Mouse (Mus musculus): ENCODE results near the gene Card10. TPM values are rescaled to one million over a fixed set of nuclear protein-coding genes. Genes with fewer than 3 reads are reported as not detected.

Card10 gene
- polyA plus RNA-seq, 2 experiments: 5.1 to 9.0 TPM

DNA sequence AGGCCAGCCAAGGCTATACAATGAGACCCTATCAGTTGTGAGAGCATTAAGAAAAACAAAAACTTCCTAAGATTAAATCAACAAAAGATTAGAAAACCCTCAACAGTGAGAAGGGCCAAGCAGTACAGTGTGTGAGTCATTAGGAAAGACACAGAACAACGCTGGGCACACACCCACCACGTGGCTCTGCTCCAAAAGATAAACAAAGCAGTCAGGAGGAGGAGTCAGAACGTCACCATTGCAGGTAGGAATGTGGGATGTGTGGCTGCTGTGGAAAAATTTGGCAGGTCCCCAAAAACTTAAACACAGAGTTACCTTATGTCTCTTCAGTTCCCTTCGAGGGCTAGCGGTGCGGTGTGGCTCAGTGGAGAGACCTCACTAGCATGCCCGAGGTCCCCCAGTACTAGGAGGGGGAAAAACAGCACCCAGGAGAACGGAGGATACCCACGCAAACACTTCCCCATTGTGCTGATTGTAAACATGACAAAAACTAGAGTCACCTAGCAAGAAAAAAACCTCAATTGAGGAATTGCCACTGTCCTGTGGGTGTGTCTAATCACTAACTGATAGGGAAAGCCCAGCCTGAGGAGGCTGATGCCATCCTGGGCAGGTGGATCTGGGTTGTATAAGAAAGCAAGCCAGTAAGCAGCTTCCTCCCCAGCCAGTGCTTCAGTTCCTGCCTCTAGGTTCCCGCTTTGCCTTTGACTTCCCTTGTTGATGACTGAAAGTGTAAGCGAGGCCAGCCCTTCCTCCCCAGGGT lies 12.7 kb upstream of the Card10 start:
- DNase-seq (ENCODE audit: low spot score): no peak
- TF ChIP-seq POLR2A (IDR thresholded peaks at IDR 0.05; ENCODE audit: borderline replicate concordance, extremely low read depth, insufficient read depth, insufficient read length): no peak
- Histone ChIP-seq H3K4me1 (ENCODE audit: control insufficient read depth, insufficient read depth, low read length) (no peaks in the 10 kb centered on the region), H3K9me3 (ENCODE audit: control insufficient read depth, low read length) (no peaks in the 10 kb centered on the region), H3K9ac (ENCODE audit: low read depth, low read length, severe bottlenecking) (no peak overlapping the region), H3K4me3 (replicated peaks; ENCODE audit: low read length) (no peak overlapping the region), H3K27ac (replicated peaks; ENCODE audit: low read depth, low read length) (no peak overlapping the region), H3K4me2 (replicated peaks; ENCODE audit: low read depth, low read length, severe bottlenecking) (no peak overlapping the region), H3K27me3 (ENCODE audit: control insufficient read depth, insufficient read depth, low read length) (no peaks in the 10 kb centered on the region; the same call in 1 of the 2 replicates), H3K36me3 (ENCODE audit: control insufficient read depth, insufficient read depth, low read length) (no peaks in the 10 kb centered on the region)
- ATAC-seq (ENCODE audit: low FRiP score, low read depth): no peak
- 50% methylated on average over 11 of the region's 11 CpGs for WGBS

DNA sequence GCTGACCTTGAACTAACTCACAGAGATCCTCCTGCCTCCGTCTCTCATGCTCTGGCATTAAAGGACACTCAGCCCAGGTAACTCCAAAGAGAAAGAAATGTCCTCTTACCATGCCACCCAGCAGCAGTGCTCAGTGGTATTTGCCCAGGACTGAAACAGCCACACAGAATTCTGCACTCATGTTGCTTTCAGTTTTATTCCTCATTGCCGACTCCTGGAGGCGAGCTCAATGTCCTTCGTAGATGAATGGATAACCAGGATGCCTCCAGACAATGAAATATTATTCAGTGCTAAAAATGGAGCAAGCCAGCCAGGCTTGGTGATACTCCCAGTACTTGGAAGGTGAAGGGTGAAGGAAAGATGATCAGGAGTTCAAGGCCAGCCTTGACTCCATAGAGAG lies 10.8 kb upstream of the Card10 start:
- no peak overlapping the region for H3K9ac ChIP-seq (ENCODE audit: low read depth, low read length, severe bottlenecking)
- no peak overlapping the region for H3K4me3 ChIP-seq (replicated peaks; ENCODE audit: low read length)
- no peaks in the 10 kb centered on the region for H3K27me3 ChIP-seq (ENCODE audit: control insufficient read depth, insufficient read depth, low read length)
- no peaks in the 10 kb centered on the region for H3K9me3 ChIP-seq (ENCODE audit: control insufficient read depth, low read length)
- WGBS: 92% methylated on average over 4 of the region's 4 CpGs
- no peak for DNase-seq (ENCODE audit: low spot score)
- no peak overlapping the region for H3K4me2 ChIP-seq (replicated peaks; ENCODE audit: low read depth, low read length, severe bottlenecking)
- no peak overlapping the region for H3K27ac ChIP-seq (replicated peaks; ENCODE audit: low read depth, low read length)
- peaks cover 10% of the 10 kb centered on the region; the same call in 1 of the 2 replicates for H3K4me1 ChIP-seq (ENCODE audit: control insufficient read depth, insufficient read depth, low read length)
- no peak for ATAC-seq (ENCODE audit: low FRiP score, low read depth)
- no peaks in the 10 kb centered on the region for H3K36me3 ChIP-seq (ENCODE audit: control insufficient read depth, insufficient read depth, low read length)
- TF ChIP-seq POLR2A (IDR thresholded peaks at IDR 0.05; ENCODE audit: borderline replicate concordance, extremely low read depth, insufficient read depth, insufficient read length): no peak

DNA sequence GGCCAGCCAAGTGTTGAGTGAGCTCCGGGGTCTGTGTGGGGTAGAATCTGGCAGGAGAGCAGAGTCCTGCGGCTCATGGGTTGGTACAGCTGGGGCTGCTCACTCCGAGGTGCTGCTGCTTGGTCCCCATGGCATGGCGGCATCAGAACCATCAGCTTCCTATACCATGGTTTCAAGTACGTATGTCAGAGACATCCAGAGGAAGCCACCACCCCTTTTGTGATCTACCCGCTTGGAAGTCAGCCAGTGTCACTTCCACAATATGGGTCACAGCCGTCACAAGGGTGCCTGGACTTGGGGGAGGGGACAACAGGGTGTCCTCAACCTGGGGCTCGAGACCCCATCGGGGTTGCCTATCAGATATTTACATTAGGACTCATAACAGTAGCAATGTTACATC lies 7.3 kb upstream of the Card10 start:
- no peak for DNase-seq (ENCODE audit: low spot score)
- peak; percentile 26; the same call in 1 of the 2 replicates for ATAC-seq (ENCODE audit: low FRiP score, low read depth)

GRCm38 (mm10) chr15:78809739-78810138 lies 6.9 kb upstream of the Card10 start:
- 36% methylated on average over 9 of the region's 9 CpGs for WGBS
- H3K27me3 ChIP-seq (ENCODE audit: control insufficient read depth, insufficient read depth, low read length): peaks cover 7% of the 10 kb centered on the region

More for the DNA sequence above, 7.3 kb upstream of the Card10 start:
- Histone ChIP-seq H3K27me3 (ENCODE audit: control insufficient read depth, insufficient read depth, low read length) (peaks cover 4% of the 10 kb centered on the region; the same call in 1 of the 2 replicates), H3K4me1 (ENCODE audit: control insufficient read depth, insufficient read depth, low read length) (peaks cover 10% of the 10 kb centered on the region; the same call in 1 of the 2 replicates), H3K9ac (ENCODE audit: low read depth, low read length, severe bottlenecking) (no peak overlapping the region), H3K36me3 (ENCODE audit: control insufficient read depth, insufficient read depth, low read length) (no peaks in the 10 kb centered on the region), H3K4me2 (replicated peaks; ENCODE audit: low read depth, low read length, severe bottlenecking) (no peak overlapping the region), H3K27ac (replicated peaks; ENCODE audit: low read depth, low read length) (no peak overlapping the region), H3K9me3 (ENCODE audit: control insufficient read depth, low read length) (no peaks in the 10 kb centered on the region), H3K4me3 (replicated peaks; ENCODE audit: low read length) (no peak overlapping the region)
- no peak for TF ChIP-seq POLR2A (IDR thresholded peaks at IDR 0.05; ENCODE audit: borderline replicate concordance, extremely low read depth, insufficient read depth, insufficient read length)
- 65% methylated on average over 9 of the region's 9 CpGs for WGBS

GRCm38 (mm10) chr15:78808980-78809379 lies 6.1 kb upstream of the Card10 start:
- ATAC-seq (ENCODE audit: low FRiP score, low read depth): no peak
- Histone ChIP-seq H3K4me1 (ENCODE audit: control insufficient read depth, insufficient read depth, low read length) (peaks cover 10% of the 10 kb centered on the region; the same call in 1 of the 2 replicates), H3K9ac (ENCODE audit: low read depth, low read length, severe bottlenecking) (no peak overlapping the region), H3K27ac (replicated peaks; ENCODE audit: low read depth, low read length) (no peak overlapping the region), H3K4me3 (replicated peaks; ENCODE audit: low read length) (no peak overlapping the region), H3K9me3 (ENCODE audit: control insufficient read depth, low read length) (no peaks in the 10 kb centered on the region), H3K4me2 (replicated peaks; ENCODE audit: low read depth, low read length, severe bottlenecking) (no peak overlapping the region), H3K36me3 (ENCODE audit: control insufficient read depth, insufficient read depth, low read length) (no peaks in the 10 kb centered on the region), H3K27me3 (ENCODE audit: control insufficient read depth, insufficient read depth, low read length) (peaks cover 15% of the 10 kb centered on the region)
- no peak for TF ChIP-seq POLR2A (IDR thresholded peaks at IDR 0.05; ENCODE audit: borderline replicate concordance, extremely low read depth, insufficient read depth, insufficient read length)
- DNase-seq (ENCODE audit: low spot score): no peak
- WGBS: 82% methylated on average over 2 of the region's 2 CpGs

More at GRCm38 (mm10) chr15:78809739-78810138, 6.9 kb upstream of the Card10 start:
- no peak for TF ChIP-seq POLR2A (IDR thresholded peaks at IDR 0.05; ENCODE audit: borderline replicate concordance, extremely low read depth, insufficient read depth, insufficient read length)
- Histone ChIP-seq H3K9ac (ENCODE audit: low read depth, low read length, severe bottlenecking) (no peak overlapping the region), H3K36me3 (ENCODE audit: control insufficient read depth, insufficient read depth, low read length) (no peaks in the 10 kb centered on the region), H3K27ac (replicated peaks; ENCODE audit: low read depth, low read length) (no peak overlapping the region), H3K4me1 (ENCODE audit: control insufficient read depth, insufficient read depth, low read length) (peaks cover 10% of the 10 kb centered on the region; the same call in 1 of the 2 replicates), H3K9me3 (ENCODE audit: control insufficient read depth, low read length) (no peaks in the 10 kb centered on the region), H3K4me3 (replicated peaks; ENCODE audit: low read length) (no peak overlapping the region), H3K4me2 (replicated peaks; ENCODE audit: low read depth, low read length, severe bottlenecking) (no peak overlapping the region)
- ATAC-seq (ENCODE audit: low FRiP score, low read depth) (no peak), DNase-seq (ENCODE audit: low spot score) (no peak)
